Mouse (Mus musculus): Measurements from ENCODE around the gene Tor1aip2. TPM values are rescaled to one million over a fixed set of nuclear protein-coding genes. Genes with fewer than 3 reads are reported as not detected.

Gene Tor1aip2
- polyA plus RNA-seq, 1 experiment from 2014 or later, result 58.1 TPM

- no peak overlapping the region for H3K4me3 ChIP-seq (ENCODE audit: low read depth, low read length)
- no peak overlapping the region for H3K27ac ChIP-seq (ENCODE audit: low read length)
- peaks cover 2% of the 10 kb centered on the region; the same call in 1 of the 2 replicates for H3K4me1 ChIP-seq (ENCODE audit: control insufficient read depth, insufficient read depth, low read length)
- H3K9ac ChIP-seq (ENCODE audit: low read depth, low read length), result peak overlapping the region; percentile 2; the same call in 1 of the 2 replicates
- ATAC-seq, result no peak
- 24% methylated on average over 12 of the region's 12 CpGs for WGBS
- H3K36me3 ChIP-seq (ENCODE audit: control insufficient read depth, insufficient read depth, low read length), result no peaks in the 10 kb centered on the region
- peak overlapping the region; percentile 24 for H3K4me2 ChIP-seq (ENCODE audit: low read length)
- H3K9me3 ChIP-seq (replicated peaks; ENCODE audit: control insufficient read depth, low read length, poor library complexity, severe bottlenecking), result no peaks in the 10 kb centered on the region
- no peaks in the 10 kb centered on the region for H3K27me3 ChIP-seq (ENCODE audit: control insufficient read depth, insufficient read depth, low read depth, low read length)
These were observed 76.5 kb downstream of the Tor1aip2 start for GRCm38 (mm10) chr1:156111728-156112127.

- Histone ChIP-seq H3K27me3 (ENCODE audit: control insufficient read depth, insufficient read depth, low read depth, low read length) (no peaks in the 10 kb centered on the region), H3K27ac (ENCODE audit: low read length) (no peak overlapping the region), H3K9ac (ENCODE audit: low read depth, low read length) (no peak overlapping the region), H3K4me3 (ENCODE audit: low read depth, low read length) (no peak overlapping the region), H3K4me1 (ENCODE audit: control insufficient read depth, insufficient read depth, low read length) (peaks cover 2% of the 10 kb centered on the region; the same call in 1 of the 2 replicates), H3K9me3 (replicated peaks; ENCODE audit: control insufficient read depth, low read length, poor library complexity, severe bottlenecking) (no peaks in the 10 kb centered on the region), H3K36me3 (ENCODE audit: control insufficient read depth, insufficient read depth, low read length) (no peaks in the 10 kb centered on the region), H3K4me2 (ENCODE audit: low read length) (no peak overlapping the region)
- no peak for ATAC-seq
- 52% methylated on average over 7 of the region's 7 CpGs for WGBS
These were observed 76.9 kb downstream of the Tor1aip2 start for GRCm38 (mm10) chr1:156112142-156112541.

- H3K9ac ChIP-seq (ENCODE audit: low read depth, low read length), result no peak overlapping the region
- WGBS, result 86% methylated on average over 8 of the region's 8 CpGs
These were observed 78.8 kb downstream of the Tor1aip2 start for GRCm38 (mm10) chr1:156113884-156114499.

GRCm38 (mm10) chr1:156116770-156117169, 81.6 kb downstream of the Tor1aip2 start:
- ATAC-seq, result no peak
- no peaks in the 10 kb centered on the region for H3K27me3 ChIP-seq (ENCODE audit: control insufficient read depth, insufficient read depth, low read depth, low read length)
- no peak overlapping the region for H3K27ac ChIP-seq (ENCODE audit: low read length)
- no peaks in the 10 kb centered on the region for H3K36me3 ChIP-seq (ENCODE audit: control insufficient read depth, insufficient read depth, low read length)
- no peak overlapping the region for H3K4me3 ChIP-seq (ENCODE audit: low read depth, low read length)
- WGBS, result 82% methylated on average over 3 of the region's 3 CpGs
- H3K9ac ChIP-seq (ENCODE audit: low read depth, low read length), result no peak overlapping the region
- H3K4me1 ChIP-seq (ENCODE audit: control insufficient read depth, insufficient read depth, low read length), result no peaks in the 10 kb centered on the region; the same call in 1 of the 2 replicates
- no peaks in the 10 kb centered on the region for H3K9me3 ChIP-seq (replicated peaks; ENCODE audit: control insufficient read depth, low read length, poor library complexity, severe bottlenecking)
- H3K4me2 ChIP-seq (ENCODE audit: low read length), result no peak overlapping the region

More at GRCm38 (mm10) chr1:156113884-156114499, 78.8 kb downstream of the Tor1aip2 start:
- Histone ChIP-seq H3K4me2 (ENCODE audit: low read length) (no peak overlapping the region), H3K27ac (ENCODE audit: low read length) (no peak overlapping the region), H3K4me1 (ENCODE audit: control insufficient read depth, insufficient read depth, low read length) (no peaks in the 10 kb centered on the region; the same call in 1 of the 2 replicates), H3K4me3 (ENCODE audit: low read depth, low read length) (no peak overlapping the region), H3K9me3 (replicated peaks; ENCODE audit: control insufficient read depth, low read length, poor library complexity, severe bottlenecking) (no peaks in the 10 kb centered on the region), H3K27me3 (ENCODE audit: control insufficient read depth, insufficient read depth, low read depth, low read length) (no peaks in the 10 kb centered on the region), H3K36me3 (ENCODE audit: control insufficient read depth, insufficient read depth, low read length) (no peaks in the 10 kb centered on the region)
- ATAC-seq, result no peak

Other genes with a start within 250 kb of the Tor1aip2 start
- 18.0 and 18.9 TPM in 2 replicates for gene Qsox1, start 222.5 kb upstream of the Tor1aip2 start, polyA plus RNA-seq (2015; fragmentation: Nextera tagmentation; extraction: Ambion mirVana)
- 8.8 and 9.9 TPM in 2 replicates for gene Cep350, start 62.1 kb upstream of the Tor1aip2 start, polyA plus RNA-seq (2015; fragmentation: Nextera tagmentation; extraction: Ambion mirVana)
- gene Tor1aip1, start 1.1 kb downstream of the Tor1aip2 start, polyA plus RNA-seq (2015; fragmentation: Nextera tagmentation; extraction: Ambion mirVana), result 14.2 and 17.3 TPM in 2 replicates
- gene Fam163a, start 169.6 kb downstream of the Tor1aip2 start, polyA plus RNA-seq (2015; fragmentation: Nextera tagmentation; extraction: Ambion mirVana), result 5.7 and 5.9 TPM in 2 replicates

Measured in midbrain, embryonic 16.5 days (tissue).